Mouse (Mus musculus) adrenal gland, postnatal 4 days (tissue): ENCODE data around the gene Hspe1. TPM values are rescaled to one million over a fixed set of nuclear protein-coding genes. Genes with fewer than 3 reads are reported as not detected.

Source experiments
- DNase-seq, 2 experiments: peaks; one replicate each; pipeline ENCODE4 v3.0.0; 2021 to 2022; ENCODE audit warnings: low spot score in 2 of 2, mixed read lengths in 2 of 2
- total RNA-seq, 2 experiments: library from RNA; stranded (reverse); gene quantifications; 2 replicates each; pipeline ENCODE4 v1.2.3; 2021

The Hspe1 gene
- total RNA-seq, 2 experiments from 2014 or later: 424 to 448 TPM

GRCm38 (mm10) chr1:55131424-55132014 is 43.6 kb downstream of the Hspe1 start:
- peak; percentile 21 to 35 for DNase-seq

GRCm38 (mm10) chr1:55132308-55132707 is 44.4 kb downstream of the Hspe1 start:
- no peak for DNase-seq

- no peak for DNase-seq
Observed at GRCm38 (mm10) chr1:55133173-55133572, 45.2 kb downstream of the Hspe1 start.

- DNase-seq: no peak
Observed at GRCm38 (mm10) chr1:55134301-55134700, 46.4 kb downstream of the Hspe1 start.

- no peak for DNase-seq
Observed at GRCm38 (mm10) chr1:55135846-55136245, 47.9 kb downstream of the Hspe1 start.

Other genes with a start within 250 kb of the Hspe1 start
- gene Ankrd44, start 161.7 kb upstream of the Hspe1 start, total RNA-seq: 10 to 100 TPM; 38.2 TPM
- gene Sf3b1, start 60.7 kb upstream of the Hspe1 start, total RNA-seq: 100 to 1,000 TPM; 199 to 213 TPM
- 10 to 100 TPM; 19.9 to 28.3 TPM for gene Coq10b, start 35.4 kb upstream of the Hspe1 start, total RNA-seq
- gene Hspd1, start 111 bp downstream of the Hspe1 start, total RNA-seq: 100 to 1,000 TPM; 727 to 733 TPM
- 100 to 1,000 TPM; 175 to 181 TPM for gene Mob4, start 43.1 kb downstream of the Hspe1 start, total RNA-seq
- gene Rftn2, start 138.7 kb downstream of the Hspe1 start, total RNA-seq: 10 to 100 TPM; 32.7 to 33.0 TPM
- 1 to 10 TPM; 5.2 to 6.0 TPM for gene Mars2, start 149.0 kb downstream of the Hspe1 start, total RNA-seq